Mouse (Mus musculus) gastrocnemius, postnatal 4 days (tissue): ENCODE results near the gene Fas. TPM values are rescaled to one million over a fixed set of nuclear protein-coding genes. Genes with fewer than 3 reads are reported as not detected.

Source experiments
- DNase-seq, 2 experiments: peaks; one replicate each; pipeline ENCODE4 v3.0.0; 2021 to 2022; ENCODE audit warnings: low spot score in 2 of 2, mixed read lengths in 2 of 2
- total RNA-seq, 2 experiments: library from RNA; stranded (reverse); gene quantifications; 2 replicates each; pipeline ENCODE4 v1.2.3; 2021

Gene Fas
- total RNA-seq, 2 experiments from 2014 or later: 2.3 to 3.8 TPM

GRCm38 (mm10) chr19:34283614-34284013 lies 6.9 kb upstream of the Fas start:
- no peak for DNase-seq

GRCm38 (mm10) chr19:34284383-34284782 lies 6.1 kb upstream of the Fas start:
- DNase-seq: peak in 1 of 2 experiments; percentile 11

GRCm38 (mm10) chr19:34284826-34285225 lies 5.6 kb upstream of the Fas start:
- DNase-seq: no peak

GRCm38 (mm10) chr19:34287221-34287620 lies 3.2 kb upstream of the Fas start:
- DNase-seq: no peak

GRCm38 (mm10) chr19:34287656-34288415 lies 2.6 kb upstream of the Fas start:
- no peak for DNase-seq

- DNase-seq: no peak
These were observed 1.8 kb upstream of the Fas start for GRCm38 (mm10) chr19:34288696-34289095.

- peak in 1 of 2 experiments; percentile 11 for DNase-seq
These were observed 441 bp downstream of the Fas start for GRCm38 (mm10) chr19:34290872-34291341.

- no peak for DNase-seq
These were observed 913 bp downstream of the Fas start for GRCm38 (mm10) chr19:34291379-34291778.

GRCm38 (mm10) chr19:34291956-34292355 lies 1.5 kb downstream of the Fas start:
- DNase-seq: no peak

- DNase-seq: no peak
These were observed 2.2 kb downstream of the Fas start for GRCm38 (mm10) chr19:34292701-34293100.

GRCm38 (mm10) chr19:34293376-34293947 lies 3.0 kb downstream of the Fas start:
- DNase-seq: no peak

GRCm38 (mm10) chr19:34295442-34295841 lies 5.0 kb downstream of the Fas start:
- DNase-seq: no peak

GRCm38 (mm10) chr19:34298531-34298930 lies 8.1 kb downstream of the Fas start:
- no peak for DNase-seq

GRCm38 (mm10) chr19:34299229-34299628 lies 8.8 kb downstream of the Fas start:
- no peak for DNase-seq

- DNase-seq: no peak
These were observed 10.0 kb downstream of the Fas start for GRCm38 (mm10) chr19:34300430-34300829.

GRCm38 (mm10) chr19:34304917-34305316 lies 14.5 kb downstream of the Fas start:
- no peak for DNase-seq

GRCm38 (mm10) chr19:34306794-34307193 lies 16.3 kb downstream of the Fas start:
- DNase-seq: no peak

- DNase-seq: no peak
These were observed 21.8 kb downstream of the Fas start for GRCm38 (mm10) chr19:34312151-34312728.

- no peak for DNase-seq
These were observed 37.6 kb downstream of the Fas start for GRCm38 (mm10) chr19:34328051-34328450.

GRCm38 (mm10) chr19:34334300-34334699 lies 43.8 kb downstream of the Fas start:
- peak; percentile 35 to 58 for DNase-seq

- no peak for DNase-seq
These were observed 54.2 kb downstream of the Fas start for GRCm38 (mm10) chr19:34344702-34345101.

- DNase-seq: no peak
These were observed 55.3 kb downstream of the Fas start for GRCm38 (mm10) chr19:34345616-34346267.
